Mouse (Mus musculus): Measurements from ENCODE around the gene Nmrk1.
A peak's percentile ranks its signal among the peaks of the same experiment; 100 is the strongest.

Nmrk1 gene

DNA sequence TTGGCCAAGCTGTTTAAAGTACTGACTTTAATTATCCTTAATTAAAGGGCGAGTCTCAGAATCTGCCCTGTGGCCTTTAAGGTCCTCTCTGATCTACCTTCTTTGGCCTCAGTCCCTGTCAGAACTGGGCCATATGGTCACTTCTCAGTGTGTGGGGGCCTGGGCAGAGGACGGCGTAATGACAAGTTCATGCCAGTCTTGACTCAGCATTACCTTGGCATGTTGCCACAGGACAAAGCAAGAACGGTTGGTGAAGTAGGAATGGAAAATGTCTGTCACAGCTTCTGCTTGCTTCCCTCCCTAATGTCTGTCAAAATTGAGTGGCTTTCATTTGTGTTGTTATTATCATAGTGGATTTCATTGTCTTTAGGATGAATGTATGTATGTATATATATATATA lies 20.8 kb downstream of the Nmrk1 start:
- peak in 1 of 2 experiments; percentile 58 for DNase-seq (ENCODE audit: low spot score in 2 of 2)

DNA sequence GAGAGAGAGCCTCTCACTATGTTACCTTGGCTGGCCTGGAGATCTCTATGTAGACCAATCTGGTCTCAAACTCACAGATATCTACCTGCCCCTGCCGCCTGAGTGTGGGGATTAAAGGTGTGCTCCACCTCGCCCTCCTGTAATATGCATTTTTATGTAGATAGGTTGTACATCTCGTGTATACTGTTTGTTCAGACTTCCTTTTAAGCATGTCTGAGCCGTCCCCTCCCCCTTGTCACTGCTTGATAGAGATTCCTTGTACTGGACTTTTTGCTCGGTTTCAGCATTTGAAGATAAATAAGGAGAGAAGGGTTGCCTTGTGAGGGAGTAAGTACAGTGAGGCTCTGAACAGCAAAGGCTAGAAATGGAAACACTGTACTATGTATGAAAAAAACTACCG lies 21.3 kb downstream of the Nmrk1 start:
- DNase-seq (ENCODE audit: low spot score in 2 of 2) = no peak

DNA sequence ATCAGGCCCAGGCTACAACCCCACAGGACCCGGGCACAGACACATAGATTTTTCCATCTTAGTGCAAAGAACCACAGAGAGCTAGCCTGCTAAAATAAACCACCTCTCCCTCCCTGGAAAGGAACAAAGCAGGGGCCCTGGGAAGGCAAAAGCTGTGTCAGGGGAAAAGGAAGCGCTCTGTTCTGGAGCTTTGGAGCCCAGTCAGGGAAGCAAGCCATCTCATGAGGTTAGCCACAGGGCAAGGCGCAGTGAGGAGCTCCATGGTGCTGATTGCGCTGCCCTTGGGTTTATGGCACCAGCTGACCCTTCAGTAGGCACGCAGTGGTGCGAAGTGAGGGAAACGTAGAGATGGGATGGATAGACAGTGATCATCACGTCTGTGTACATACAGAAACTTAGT lies 22.6 kb downstream of the Nmrk1 start:
- DNase-seq (ENCODE audit: low spot score in 2 of 2) = no peak

DNA sequence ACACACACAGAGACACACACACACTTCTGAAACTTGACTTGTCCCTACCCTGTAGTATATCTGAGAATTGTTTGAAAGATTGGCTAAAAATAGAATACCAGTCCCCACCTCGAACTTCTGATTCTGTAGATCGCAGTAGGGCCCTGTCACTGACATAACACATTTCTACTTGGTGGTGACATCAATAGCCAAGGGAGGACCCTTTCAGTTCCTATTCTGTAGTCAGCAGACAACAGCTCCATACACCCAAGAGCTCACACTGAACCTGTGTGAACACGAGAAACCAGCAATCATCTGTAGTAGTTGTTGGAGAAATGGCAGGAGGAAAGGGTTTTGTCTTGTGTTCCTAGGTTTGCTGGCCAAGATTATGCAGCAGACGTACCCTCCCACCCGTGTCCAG lies 23.2 kb downstream of the Nmrk1 start:
- DNase-seq (ENCODE audit: low spot score in 2 of 2) = no peak

DNA sequence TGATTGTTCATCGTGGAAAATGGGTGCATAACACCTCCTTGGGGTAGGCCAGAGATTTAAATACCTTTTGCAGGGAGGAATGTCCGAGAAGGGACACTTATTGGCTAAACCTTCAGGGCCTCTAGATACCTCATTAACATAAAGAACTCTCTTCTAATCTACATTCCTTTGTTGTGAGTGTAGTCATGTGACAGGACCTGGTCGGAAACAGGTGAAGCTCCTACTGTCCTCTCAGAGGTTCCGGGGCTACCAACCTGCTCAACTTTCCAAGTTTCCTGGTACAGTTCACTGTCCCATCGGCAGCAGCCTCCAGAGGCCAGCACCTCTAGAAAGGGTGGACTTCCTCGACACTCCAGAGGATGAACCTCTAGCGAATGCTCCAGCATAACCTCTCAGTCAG lies 24.2 kb downstream of the Nmrk1 start:
- DNase-seq (ENCODE audit: low spot score in 2 of 2) = no peak

DNA sequence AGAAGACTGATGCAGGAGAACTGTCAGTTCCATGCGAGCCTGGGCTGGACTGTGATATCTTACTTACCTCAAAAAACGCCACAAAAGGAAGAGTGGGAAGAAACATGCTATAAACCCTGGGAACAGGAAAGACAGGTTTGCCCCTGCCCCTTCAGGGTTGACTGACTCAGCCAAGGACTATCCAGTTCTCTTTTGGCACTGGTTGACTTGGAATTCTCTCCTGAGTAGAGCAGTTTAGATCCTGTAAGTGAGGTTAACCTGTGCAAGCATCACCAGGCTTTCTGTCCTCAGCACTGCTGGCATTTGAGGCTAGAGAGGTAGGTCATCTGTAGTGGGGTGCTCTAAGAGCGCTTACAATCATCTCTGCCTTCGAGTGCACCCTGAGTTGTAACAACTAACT lies 26.7 kb downstream of the Nmrk1 start:
- DNase-seq (ENCODE audit: low spot score in 2 of 2) = no peak

DNA sequence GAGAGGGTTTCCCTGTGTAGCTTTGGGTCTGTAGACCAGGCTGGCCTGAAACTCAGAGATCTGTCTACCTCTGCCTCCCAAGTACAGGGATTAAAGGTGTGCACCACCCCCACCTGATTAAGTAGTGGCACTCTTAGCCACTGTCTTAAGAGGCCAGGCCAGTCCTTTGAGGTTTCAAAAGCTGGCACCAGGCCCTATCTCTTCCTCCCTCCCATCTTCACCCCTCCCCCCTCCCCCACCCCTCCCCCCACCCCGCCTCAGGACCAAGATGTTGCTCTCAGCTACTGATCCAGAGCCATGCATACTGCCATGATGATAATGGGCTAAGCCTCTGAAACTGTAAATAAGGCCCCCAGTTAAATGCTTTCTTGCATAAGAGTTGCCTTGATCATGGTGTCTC lies 27.6 kb downstream of the Nmrk1 start:
- no peak for DNase-seq (ENCODE audit: low spot score in 2 of 2)

DNA sequence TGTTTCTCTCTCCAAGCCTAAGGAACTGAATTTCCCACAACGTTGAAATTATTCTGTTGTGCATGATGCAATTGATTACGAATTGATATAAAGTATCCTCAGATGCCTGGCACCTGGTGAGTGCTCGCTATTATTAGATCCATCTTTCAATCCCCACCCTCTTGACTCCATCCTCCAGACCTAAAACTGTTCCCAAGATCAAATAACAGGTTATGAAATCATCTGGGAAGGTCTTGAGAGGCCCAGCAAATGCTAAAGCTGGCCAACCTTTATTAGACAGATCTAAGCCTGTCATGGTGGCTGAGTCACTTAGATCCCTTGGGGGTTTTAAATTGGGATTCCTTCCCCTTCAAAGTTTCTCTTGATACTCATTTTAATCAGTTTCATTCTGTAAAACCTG lies 28.7 kb downstream of the Nmrk1 start:
- DNase-seq (ENCODE audit: low spot score in 2 of 2) = no peak

DNA sequence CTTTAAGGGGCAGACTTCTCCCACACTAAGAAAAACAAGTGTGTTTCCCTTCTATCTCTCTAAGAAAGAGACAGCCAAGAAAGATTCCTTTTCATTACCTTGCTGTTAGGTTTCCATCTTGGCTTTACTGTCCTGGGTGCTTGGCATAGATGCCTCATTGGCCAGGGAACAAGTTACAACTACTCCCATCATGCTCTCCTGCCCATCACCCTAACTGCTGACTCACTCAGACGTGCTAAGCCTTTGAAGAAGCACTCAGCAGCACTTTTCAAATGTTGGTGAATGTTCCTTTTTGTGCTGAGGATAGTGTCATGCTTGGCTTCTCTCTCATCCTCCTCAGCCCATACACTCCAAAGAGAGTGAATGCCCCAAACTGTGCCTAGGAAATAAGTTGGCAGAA lies 29.9 kb downstream of the Nmrk1 start:
- DNase-seq (ENCODE audit: low spot score in 2 of 2) = no peak

DNA sequence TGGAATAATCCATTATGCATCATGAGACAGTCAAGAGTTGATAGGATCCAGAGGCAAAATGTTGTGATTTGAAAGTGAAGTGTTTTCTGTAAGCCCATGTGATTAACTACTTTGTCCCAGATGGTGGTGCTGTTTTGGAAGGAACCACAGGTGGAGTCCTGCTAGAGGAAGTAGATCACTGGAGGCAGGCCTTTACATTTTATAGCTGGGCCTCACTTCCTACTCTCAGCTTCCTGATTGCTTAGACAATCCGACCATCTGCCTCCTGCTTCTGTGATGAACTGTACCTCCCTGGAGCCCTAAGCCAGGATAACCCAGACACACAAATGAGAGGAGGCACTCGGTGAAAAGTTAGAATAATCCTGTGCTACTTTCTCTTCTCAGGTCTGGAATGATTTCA lies 32.2 kb downstream of the Nmrk1 start:
- no peak for DNase-seq (ENCODE audit: low spot score in 2 of 2)

DNA sequence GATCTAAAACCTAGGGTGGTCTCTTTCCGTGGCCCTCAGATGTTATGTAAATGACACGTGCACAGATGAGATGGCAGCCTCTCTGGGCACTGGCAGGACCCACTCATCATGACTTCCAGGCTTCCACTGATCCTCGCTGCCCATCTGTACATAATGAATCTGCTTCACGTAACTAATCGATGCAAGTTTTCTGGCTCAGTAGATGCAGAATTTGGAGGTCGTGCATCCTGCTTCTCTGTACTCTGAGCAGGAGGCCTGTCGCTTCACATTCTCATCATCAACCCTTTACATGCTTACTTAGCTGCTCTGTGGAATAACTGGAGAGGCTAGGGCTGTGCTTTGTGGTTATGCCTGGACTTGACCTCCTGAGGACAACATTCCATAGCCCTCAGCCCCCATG lies 35.2 kb downstream of the Nmrk1 start:
- DNase-seq (ENCODE audit: low spot score in 2 of 2) = no peak

DNA sequence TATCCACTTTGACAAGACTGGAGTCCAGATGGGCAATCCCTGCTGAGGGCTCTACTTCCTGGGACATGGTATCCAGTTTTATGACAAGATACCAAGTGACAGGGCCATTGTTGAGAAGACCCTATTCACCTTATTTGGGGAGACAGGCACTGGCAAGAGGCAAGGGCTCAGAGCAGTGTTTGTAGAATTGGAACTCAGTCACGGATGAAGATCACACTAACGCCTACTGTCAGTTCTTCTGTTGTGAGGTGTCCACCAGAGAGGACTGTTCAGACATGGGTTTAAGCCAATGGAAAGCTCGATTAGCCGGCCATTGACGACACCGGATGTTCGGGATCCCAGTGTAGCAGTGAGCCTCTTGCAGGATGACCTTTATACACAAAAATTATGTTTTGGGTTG lies 37.8 kb downstream of the Nmrk1 start:
- DNase-seq (ENCODE audit: low spot score in 2 of 2) = no peak

DNA sequence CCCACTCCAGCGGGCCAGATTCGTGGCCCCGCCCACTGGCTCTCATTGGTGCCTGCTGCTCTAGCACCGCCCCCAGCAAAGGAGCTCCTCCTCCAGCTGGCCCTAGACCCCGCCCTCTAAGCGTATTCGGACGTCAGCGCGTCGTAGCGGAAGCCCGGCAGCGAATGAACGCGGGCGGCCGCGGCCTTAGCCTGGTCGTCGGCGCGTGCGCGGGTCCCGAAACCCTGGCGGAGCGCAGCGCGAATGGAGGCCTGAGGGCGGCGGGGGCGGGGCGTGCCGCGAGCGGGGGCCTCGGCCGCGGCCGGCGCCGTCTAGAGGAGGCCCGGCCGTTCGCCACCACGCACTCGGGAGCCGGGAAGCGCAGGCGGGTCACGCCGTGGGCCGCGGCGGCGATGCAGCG lies 38.9 kb downstream of the Nmrk1 start, which contains the start of gene Carnmt1:
Carnmt1 (plus strand) TSS at position 157 of the 400 bp plus-strand sequence.
- DNase-seq (ENCODE audit: low spot score in 2 of 2) = peak; percentile 95 to 98

DNA sequence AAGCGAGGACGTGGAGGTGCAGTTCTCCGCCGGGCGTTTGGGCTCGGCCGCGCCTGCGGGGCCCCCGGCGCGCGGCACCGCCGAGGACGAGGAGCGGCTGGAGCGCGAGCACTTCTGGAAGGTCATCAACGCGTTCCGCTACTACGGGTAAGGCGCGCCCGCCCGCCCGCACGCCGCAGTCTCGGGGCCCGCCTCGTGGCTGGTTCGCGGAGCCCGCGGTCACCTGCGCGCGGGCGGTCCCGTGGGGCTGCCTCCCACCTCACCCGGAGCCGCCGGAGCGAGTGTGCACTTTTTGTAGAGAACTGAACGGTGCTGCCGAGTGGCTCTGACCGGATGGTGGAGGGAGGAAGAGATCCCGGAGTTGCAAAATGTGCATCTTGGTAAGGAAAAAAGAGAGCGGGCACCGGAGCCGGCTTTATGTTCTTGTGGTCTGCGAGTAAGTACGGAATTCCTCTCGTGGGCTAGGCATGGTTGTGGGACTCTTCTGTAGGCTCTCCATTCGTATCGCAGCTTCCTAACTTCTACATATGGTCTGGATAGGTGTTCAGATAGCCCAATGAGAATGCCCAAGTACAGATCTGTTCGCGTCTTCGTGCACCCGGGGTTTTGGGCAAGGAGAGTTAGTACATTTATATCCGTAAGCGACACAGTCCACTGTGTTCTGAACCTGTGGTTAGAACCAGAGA lies 39.4 kb downstream of the Nmrk1 start:
- peak in 1 of 2 experiments; percentile 56 for DNase-seq (ENCODE audit: low spot score in 2 of 2)

DNA sequence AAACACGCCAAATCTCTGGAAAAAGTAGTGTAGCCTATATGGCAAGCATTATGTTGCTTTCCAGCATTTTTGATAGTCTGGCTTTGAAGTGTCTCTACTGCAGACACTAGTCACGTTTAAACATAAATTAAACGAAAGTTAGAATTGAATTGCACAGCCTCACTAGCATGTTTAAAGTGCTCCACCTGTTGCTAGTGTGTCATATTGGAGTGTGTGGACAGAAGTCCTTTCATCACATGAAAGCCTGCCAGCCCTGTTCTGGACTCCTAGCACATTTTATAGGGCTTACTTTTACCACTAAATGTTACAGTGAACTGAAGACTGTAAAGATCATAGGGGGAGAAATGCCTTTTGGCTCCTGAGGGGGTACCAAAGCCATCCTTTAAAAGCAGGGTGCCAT lies 40.7 kb downstream of the Nmrk1 start:
- no peak for DNase-seq (ENCODE audit: low spot score in 2 of 2)

DNA sequence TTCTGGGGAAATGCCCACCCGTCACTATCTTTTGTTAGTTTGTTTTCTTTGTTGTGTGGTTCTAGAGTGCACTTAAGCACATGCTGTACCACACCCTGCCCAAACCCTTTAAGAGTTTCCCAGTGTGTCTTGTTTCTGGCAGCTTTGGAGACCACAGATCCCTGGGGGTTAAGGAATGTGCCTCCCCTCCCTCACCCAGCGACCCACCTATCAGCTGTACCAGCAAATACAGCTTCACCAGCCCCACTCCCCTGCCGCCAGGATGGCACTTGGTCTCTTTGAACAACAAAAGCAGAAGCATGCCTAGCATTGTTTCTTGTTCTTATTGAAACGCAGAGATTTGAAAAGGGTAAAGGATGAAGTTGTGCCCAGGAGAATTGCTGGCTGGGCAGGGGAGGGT lies 41.4 kb downstream of the Nmrk1 start:
- DNase-seq (ENCODE audit: low spot score in 2 of 2) = no peak

DNA sequence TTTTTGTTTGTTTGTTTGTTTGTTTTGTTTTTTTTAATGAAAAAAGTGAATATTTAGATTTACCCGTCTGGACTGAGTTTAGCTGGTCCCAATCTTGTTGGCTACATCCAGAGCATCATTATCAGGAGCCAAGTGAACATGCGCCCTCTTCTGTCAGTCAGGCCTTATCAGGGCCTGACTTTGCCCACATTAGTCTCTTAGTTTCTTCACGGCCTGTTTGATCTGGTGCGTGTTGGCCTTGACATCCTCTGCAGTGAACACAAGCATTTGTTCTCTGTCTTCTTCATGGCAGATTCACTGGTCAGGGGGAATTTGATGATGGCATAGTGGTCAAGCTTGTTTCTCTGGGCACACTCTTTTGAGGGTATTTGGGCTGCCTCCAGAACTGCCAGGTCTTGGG lies 50.4 kb downstream of the Nmrk1 start:
- no peak for DNase-seq (ENCODE audit: low spot score in 2 of 2)

DNA sequence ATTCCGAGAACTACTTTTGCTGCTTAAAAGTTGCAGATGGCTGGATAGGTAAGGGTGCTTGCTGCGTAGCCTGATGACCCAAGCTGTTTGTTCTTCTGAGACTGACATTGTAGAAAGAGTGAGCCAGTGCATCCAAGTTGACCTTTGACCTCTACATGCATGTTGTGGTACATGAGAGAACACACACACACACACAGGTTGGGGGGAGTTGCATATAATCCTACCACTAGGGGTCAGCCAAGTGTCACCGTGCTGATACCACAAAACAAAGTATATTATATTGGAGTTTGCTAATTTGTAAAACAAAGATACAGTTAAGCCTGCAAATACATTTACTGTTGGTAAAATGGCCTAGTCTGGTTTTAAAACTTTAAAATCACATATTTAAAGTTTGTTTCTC lies 55.8 kb downstream of the Nmrk1 start:
- DNase-seq (ENCODE audit: low spot score in 2 of 2) = no peak

DNA sequence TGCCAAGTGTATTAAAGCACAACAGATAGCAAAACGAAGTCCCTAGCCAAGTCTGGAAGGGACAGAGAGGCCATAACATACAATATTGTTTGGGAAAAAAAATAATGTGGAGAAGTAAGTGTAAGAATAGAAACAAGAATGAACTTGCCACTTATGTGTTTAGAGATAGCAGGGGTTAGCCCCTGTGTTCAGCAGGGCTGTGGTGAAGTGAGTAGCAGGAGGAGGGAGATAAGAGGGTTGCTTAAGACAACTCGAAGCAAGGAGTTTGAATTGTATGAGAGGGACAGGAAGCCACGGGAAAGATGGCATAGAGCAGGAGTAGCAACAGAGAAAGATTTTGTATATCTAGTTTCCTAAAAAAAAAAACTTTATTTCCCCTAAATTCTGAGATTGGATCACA lies 60.4 kb downstream of the Nmrk1 start:
- no peak for DNase-seq (ENCODE audit: low spot score in 2 of 2)

DNA sequence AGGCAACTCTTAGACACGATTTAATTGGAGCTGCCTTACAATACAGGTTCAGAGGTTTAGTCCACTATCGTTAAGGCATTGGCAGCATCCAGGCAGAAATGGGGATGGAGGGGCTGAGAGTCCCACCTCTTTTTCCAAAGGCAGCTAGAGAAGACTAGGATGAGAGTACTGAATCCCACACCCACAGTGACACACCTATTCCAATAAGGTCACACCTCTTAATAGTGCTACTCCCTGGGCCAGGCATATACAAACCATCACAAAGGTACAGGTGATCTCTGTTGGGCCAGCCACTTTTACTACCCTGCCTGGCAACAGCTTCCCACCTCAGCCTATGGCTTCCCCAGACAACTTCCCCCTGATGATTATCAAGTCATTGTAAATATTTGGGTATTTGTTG lies 61.0 kb downstream of the Nmrk1 start:
- no peak for DNase-seq (ENCODE audit: low spot score in 2 of 2)

DNA sequence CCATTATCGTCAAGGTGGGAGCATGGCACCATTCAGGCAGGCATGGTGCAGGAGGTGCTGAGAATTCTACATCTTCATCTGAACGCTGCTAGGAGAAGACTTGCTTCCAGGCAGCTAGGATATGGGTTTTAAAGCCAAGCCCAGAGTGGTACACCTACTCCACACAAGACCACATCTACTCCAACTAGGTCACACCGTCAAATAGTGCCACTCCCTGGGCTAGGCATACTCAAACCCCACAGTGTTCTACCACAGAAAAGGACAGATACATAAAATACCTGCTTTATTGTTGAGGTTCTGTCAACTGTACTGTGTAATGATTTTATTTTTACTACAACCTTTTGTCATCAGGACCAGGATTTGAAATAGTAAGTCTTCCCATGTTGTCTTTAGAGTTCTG lies 63.4 kb downstream of the Nmrk1 start:
- DNase-seq (ENCODE audit: low spot score in 2 of 2) = no peak

DNA sequence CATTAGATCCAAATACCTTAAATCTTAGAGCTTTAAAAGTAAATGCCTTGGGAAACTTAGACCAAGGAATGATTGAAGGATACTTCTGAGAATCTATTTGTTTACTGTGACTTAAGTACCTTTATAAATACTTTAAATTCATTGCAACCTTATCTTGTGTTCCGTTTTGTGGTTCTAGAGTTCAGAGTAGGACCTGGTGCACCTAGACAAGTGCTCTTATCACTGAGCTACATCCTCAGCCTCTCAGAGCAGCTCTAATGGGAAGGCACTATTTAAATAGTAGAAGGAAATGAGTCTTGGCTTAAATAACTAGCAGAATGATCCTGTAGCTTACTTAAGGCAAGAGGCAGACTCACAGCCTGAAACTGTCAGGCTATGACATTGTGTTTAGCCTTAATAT lies 63.8 kb downstream of the Nmrk1 start:
- no peak for DNase-seq (ENCODE audit: low spot score in 2 of 2)

Measured in cerebellum, postnatal 4 days (tissue).